Mouse (Mus musculus) testis, postnatal 10 days (tissue): Measurements from ENCODE around the gene Slc6a6.

Source experiments
- DNase-seq: peaks from one replicate; pipeline ENCODE4 v3.0.0; 2021; ENCODE audit warnings: low spot score

Gene Slc6a6

GRCm38 (mm10) chr6:91700823-91701621 is 17.2 kb downstream of the Slc6a6 start:
- DNase-seq = no peak

DNA sequence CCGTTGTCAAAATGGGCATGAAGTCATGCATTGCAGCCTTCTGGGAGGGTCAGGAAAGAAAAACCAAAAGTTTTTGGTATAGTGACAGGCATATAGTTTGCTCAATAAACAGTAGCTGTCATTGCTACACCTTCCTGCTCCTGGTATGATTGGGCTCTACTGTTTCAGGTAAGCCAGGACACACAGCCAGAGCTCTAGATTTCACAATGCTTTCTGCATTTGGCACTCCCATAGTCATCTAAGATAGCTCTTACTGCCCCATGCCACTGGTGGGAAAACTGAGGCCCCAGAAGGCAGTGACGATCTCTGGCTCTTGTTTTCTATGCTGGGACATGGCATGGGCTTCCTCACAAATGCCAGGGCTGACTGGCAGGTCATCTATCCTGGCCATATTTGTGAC is 19.6 kb downstream of the Slc6a6 start:
- no peak for DNase-seq

- DNase-seq = no peak
Observed at GRCm38 (mm10) chr6:91704446-91704845, 20.6 kb downstream of the Slc6a6 start.

DNA sequence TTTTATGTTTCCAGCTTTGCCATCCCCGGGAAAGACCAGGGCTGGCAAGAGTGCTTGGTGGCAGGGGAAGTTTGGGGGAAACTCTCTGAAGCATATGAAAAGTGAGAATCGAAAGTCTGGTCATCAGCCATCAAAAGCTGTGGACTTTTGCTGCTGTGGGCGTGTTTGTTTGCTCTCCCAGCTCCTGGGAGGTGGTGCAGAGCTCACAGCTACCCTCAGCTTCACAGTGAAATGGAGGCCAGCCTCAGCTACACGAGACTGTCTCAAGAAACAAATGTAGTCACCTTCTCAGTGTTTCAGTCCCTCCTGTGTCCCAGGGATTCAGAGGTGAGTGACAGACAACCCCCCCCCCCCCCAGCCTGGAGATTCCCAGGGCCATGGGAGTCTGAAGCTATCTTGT is 21.8 kb downstream of the Slc6a6 start:
- no peak for DNase-seq

GRCm38 (mm10) chr6:91706072-91706776 is 22.4 kb downstream of the Slc6a6 start:
- DNase-seq = no peak

DNA sequence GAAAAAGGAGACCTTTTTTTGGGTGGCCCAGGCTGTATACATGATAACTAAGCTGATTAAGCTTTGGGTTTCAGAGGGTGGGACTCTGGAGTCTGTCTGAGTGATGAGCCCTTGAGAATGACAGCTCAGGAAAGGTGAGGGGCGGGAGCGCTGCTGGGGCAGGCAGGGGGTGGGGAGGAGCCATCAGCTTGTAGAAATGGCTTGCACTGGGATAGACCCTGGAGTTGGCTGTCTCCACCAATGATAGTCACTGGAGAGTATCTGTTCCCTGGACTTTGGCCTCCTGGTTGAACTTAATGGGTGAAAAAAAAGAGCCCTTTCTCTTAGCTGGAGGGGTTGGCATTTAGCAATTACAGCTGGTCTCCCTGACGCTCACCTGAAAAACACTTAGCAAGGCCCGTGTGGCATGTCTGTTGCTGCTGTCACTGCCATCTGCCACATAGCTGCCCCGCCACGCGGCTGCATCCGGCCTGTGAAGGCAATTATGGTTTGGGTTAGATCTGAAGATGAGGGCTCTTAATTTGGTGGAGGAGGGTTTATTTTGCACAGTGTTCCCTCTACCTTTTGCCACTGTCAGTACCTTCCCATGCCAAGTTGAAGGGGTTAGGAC is 23.5 kb downstream of the Slc6a6 start:
- DNase-seq = no peak

DNA sequence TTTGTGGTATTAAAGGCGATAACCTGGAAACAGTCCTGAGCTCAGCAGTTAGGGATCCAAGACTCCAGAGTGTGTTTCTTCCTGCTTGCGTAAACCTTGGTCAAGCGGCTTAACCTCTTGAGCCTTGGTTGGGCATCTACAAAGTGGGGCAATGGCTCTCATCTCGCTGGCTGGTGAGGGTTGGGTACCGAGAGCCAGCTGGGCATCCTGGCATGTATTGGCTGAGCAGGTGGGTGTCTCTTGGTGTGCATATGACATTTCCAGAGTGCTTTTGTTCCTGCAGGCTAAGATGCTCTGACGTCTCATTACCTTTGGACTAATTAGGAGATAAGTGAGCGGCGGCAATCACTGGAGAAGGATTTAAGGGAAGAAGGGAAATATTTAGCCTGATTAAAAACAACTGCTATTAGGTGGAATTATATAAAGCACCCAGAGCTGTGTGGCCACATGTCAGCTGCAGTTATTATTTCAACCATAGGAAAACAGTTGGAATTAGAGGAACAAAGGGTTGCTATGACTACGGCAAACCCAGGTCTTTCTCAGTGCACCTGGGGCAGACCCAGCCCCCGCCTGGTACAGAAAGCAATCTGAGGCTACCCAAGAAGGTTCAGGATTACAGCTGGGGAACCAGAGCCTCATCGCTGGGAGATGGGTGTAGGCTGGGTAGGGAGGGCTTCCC is 24.2 kb downstream of the Slc6a6 start:
- DNase-seq = no peak

DNA sequence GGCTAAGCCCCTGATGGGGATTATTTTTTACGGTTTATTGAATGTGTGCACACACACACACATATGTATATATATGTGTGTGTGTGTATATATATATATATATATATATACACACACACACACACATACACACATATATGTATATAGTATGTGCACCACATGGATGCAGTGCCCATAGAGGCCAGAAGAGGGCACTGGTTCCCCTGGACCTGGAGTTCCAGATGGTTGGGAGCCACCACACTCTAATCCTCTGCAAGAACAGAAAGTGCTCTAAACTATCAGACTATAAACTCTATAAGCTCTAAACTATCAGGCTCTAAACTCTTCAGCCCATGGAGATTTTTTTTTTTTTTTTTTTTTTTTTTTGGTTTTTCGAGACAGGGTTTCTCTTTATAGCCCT is 25.1 kb downstream of the Slc6a6 start:
- no peak for DNase-seq

DNA sequence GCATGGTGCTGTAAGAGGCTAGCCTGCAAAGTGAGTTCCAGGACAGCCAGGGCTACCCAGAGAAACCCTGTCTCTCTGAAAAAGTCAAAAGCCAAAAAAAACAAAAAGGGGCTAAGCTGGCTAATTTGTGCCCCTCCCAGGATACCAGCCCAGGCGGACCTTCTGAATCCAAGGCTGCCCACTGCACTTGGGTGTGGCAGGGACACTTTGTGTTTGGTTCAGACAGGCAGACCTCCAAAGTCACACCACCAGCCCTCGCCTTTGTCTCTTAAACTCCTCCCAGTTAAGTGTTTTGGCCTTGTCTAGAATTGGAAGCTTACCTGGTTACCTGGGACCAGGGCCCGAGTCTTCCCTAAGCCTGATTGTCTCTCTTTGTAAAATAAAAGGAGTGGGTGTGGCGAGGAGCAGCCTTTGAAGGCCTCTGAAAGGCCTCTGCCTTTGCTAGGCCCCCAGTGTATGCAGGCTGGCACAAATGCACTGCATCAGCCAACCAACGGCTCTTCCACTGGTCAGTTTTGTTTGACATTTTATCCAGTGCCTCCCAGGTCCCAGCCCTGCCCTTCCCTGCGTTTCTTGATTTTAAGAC is 26.6 kb downstream of the Slc6a6 start:
- no peak for DNase-seq

- DNase-seq = no peak
Observed at GRCm38 (mm10) chr6:91712097-91712854, 28.4 kb downstream of the Slc6a6 start.

GRCm38 (mm10) chr6:91712855-91713331 is 29.0 kb downstream of the Slc6a6 start:
- DNase-seq = no peak

DNA sequence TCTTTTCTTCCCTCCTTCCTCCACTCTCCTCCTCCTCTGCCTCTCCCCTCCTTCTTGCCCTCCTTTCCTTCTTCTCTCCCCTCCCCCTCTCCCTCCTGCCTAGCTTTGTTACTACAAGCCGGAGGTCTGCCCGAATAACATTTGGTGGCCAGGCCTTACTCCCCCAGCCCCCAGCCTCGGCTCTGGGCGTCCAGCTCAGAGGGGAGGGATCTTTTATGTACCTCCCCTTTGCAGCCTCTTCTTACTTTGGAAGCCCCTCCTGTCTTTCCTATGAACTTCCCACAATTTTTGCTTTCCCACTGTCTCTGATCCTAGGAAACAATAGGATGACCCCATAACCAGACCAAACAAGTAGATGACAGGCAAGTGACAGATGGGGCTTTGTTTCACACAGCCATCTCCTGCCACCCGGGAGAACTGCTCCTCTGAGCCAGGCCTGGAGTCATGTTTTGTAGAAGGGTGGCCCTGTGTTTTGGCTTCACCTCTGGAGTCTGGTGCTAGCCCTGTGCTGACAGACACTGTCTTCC is 29.6 kb downstream of the Slc6a6 start:
- no peak for DNase-seq

GRCm38 (mm10) chr6:91715023-91715422 is 31.2 kb downstream of the Slc6a6 start:
- DNase-seq = no peak

- DNase-seq = no peak
Observed at GRCm38 (mm10) chr6:91715988-91716810, 32.3 kb downstream of the Slc6a6 start.

- no peak for DNase-seq
Observed at GRCm38 (mm10) chr6:91718067-91718466, 34.2 kb downstream of the Slc6a6 start.

- no peak for DNase-seq
Observed at GRCm38 (mm10) chr6:91718603-91719002, 34.8 kb downstream of the Slc6a6 start.

- peak; percentile 57 for DNase-seq
Observed at GRCm38 (mm10) chr6:91719042-91719747, 35.3 kb downstream of the Slc6a6 start.

DNA sequence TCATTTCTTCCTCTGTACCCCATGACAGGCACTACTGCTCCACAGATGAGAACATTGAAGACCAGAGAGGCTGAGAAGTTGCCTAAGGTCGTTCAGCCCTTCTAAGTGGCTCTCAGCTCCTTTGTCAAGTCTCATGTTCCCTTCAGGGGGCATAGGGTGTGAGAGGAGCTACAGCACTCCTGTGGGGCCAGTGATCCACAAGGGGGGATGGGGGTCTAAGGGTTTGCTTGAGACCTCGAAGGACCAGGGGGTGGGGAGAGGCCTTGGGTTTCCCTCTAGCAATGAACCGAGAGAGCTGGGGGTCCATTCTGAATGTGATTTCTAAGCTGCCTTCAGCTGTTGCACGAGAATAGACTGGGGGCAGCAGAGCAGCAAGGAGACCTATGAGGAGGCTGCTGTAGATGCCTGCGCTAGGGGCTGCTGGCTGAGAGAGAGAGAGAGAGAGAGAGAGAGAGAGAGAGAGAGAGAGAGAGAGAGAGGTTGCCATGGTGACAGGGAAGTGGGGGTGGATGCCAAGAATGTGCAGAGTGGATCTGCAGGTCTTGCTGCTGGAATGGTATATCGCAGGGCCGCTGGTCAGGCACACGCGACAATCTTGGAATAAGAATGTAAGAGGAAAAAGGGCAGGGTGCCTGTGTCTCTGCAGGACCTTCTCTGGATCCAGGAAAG is 36.1 kb downstream of the Slc6a6 start:
- no peak for DNase-seq
